ENCODE assay signal across 16 mouse cellular contexts in the genomic region with DNA sequence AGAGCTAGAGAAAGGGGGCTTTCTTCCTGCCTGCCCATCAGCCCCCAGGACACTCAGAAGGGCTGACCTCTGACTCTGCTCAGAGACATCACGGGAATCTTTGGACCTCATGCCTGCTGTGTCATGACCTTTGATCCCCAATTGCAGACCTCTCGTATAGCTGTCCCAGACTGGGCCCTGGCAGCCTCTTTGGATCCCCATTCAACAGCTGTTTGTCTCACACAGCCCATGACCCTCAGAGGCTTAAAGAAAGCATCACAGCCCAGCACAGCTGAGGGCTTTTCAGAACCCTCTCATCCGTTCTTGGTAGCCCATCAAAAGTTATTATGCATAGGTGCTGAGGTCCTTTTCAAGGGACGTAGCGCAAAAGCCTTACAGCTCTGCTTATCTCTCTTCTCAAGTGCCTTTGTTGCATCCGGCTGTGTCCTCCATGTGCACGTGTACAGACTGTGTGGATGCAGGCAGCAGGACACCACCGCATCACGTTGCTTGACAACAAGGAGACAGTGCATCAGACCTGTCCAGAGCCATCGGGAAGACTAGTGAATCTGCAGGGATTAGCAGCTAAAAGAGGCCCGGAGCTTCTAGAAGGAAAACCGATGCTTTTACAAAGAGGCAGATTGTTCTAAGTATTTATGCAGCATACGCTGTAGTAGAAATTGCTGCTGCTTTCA. TPM values are rescaled to one million over a fixed set of nuclear protein-coding genes. Genes with fewer than 3 reads are reported as not detected.
DNase-seq lines count a peak whose midpoint lies in the region; ATAC-seq and TF ChIP-seq lines count a peak whose summit lies in the region.
"Had no signal": no experiment of that assay in that cellular context is flagged by ENCODE, and none has a peak within 500 bp of the region (broad histone marks: within the 10 kb centered on the region; RNA-seq: fewer than 3 reads in every experiment).

No protein-coding gene starts in this region.

- peak; percentile 18 for DNase-seq in kidney, postnatal 10 days
- DNase-seq in kidney, postnatal 36 days: no peak
- peak; percentile 74 for DNase-seq in embryo, embryonic 9.5 days (ENCODE audit: extremely low spot score)
- DNase-seq in hindbrain, postnatal 0 days (ENCODE audit: low spot score): no peak
- DNase-seq in gastrocnemius, adult 18-20 months (ENCODE audit: low spot score): no peak
- DNase-seq in lung, adult 18-20 months: no peak
- DNase-seq: adrenal gland, postnatal 10 days; cerebellum, adult 2 months; lung, embryonic 14.5 days; thymus, postnatal 25 days had no signal

- WGBS in hindbrain, postnatal 0 days: 40% methylated on average over 13 of the region's 13 CpGs

- H3K4me3 ChIP-seq in cortical plate, adult 2 months (ENCODE audit: insufficient read depth, low read length): no peak overlapping the region
- H3K4me3 ChIP-seq in hindbrain, postnatal 0 days (ENCODE audit: low read length): no peak overlapping the region
- H3K4me3 ChIP-seq: embryonic facial prominence, embryonic 12.5 days; limb, embryonic 15.5 days had no signal

- 0 out of 2 replicates have a peak, but pooled peaks have one; percentile 55 for ATAC-seq in hindbrain, postnatal 0 days
- ATAC-seq in erythroid progenitor cell, adult 5-6 weeks (replicated peaks; ENCODE audit: low FRiP score, poor library complexity, severe bottlenecking): no peak

- H3K27me3 ChIP-seq in hindbrain, postnatal 0 days (ENCODE audit: insufficient read depth, low read length): no peaks in the 10 kb centered on the region
- H3K27me3 ChIP-seq: embryonic facial prominence, embryonic 12.5 days; limb, embryonic 15.5 days had no signal

- H3K9ac ChIP-seq in hindbrain, postnatal 0 days (replicated peaks; ENCODE audit: low read length): no peak overlapping the region
- H3K9ac ChIP-seq: embryonic facial prominence, embryonic 12.5 days; limb, embryonic 15.5 days; lung, embryonic 14.5 days had no signal

- no peak overlapping the region for H3K4me2 ChIP-seq in hindbrain, postnatal 0 days (ENCODE audit: low read depth, low read length)
- H3K4me2 ChIP-seq: embryonic facial prominence, embryonic 12.5 days; limb, embryonic 15.5 days; lung, embryonic 14.5 days had no signal

- peak overlapping the region; percentile 32 for H3K27ac ChIP-seq in cortical plate, adult 2 months (ENCODE audit: insufficient read depth, low read length)
- H3K27ac ChIP-seq in hindbrain, postnatal 0 days: no peak overlapping the region
- H3K27ac ChIP-seq: embryonic facial prominence, embryonic 12.5 days; limb, embryonic 15.5 days; macrophage had no signal

- no peaks in the 10 kb centered on the region for H3K9me3 ChIP-seq in hindbrain, postnatal 0 days (ENCODE audit: low read length)
- H3K9me3 ChIP-seq: embryonic facial prominence, embryonic 12.5 days; limb, embryonic 15.5 days had no signal

- no peak for TF ChIP-seq POLR2A in cortical plate, adult 2 months (IDR thresholded peaks at IDR 0.05; ENCODE audit: extremely low read depth, insufficient read depth, low read length)

- no peaks in the 10 kb centered on the region for H3K36me3 ChIP-seq in hindbrain, postnatal 0 days (ENCODE audit: insufficient read depth, low read length)
- H3K36me3 ChIP-seq: embryonic facial prominence, embryonic 12.5 days had no signal

- H3K4me1 ChIP-seq in cortical plate, adult 2 months (ENCODE audit: control insufficient read depth, insufficient read depth, low read length): peaks cover 24% of the 10 kb centered on the region
- H3K4me1 ChIP-seq in hindbrain, postnatal 0 days (ENCODE audit: insufficient read depth, low read length): peaks cover 14% of the 10 kb centered on the region; the same call in 1 of the 2 replicates

- TF ChIP-seq CTCF in cortical plate, adult 2 months (IDR thresholded peaks at IDR 0.05; ENCODE audit: extremely low read depth, insufficient read depth, low read length): no peak
- TF ChIP-seq CTCF in hindbrain, postnatal 0 days (IDR thresholded peaks at IDR 0.05; ENCODE audit: low read depth): no peak

RNA-seq across cellular contexts. Expression of gene Lmf1, which starts 45.7 kb away (rescaled TPM):
- 17.2 and 17.9 TPM in 2 replicates for polyA plus RNA-seq in cortical plate, adult 2 months (2012; rRNA removed)
- 38.1 and 45.1 TPM in 2 replicates for total RNA-seq in hindbrain, postnatal 0 days (2014; rRNA removed)
- 21.4 and 22.4 TPM in 2 replicates for polyA plus RNA-seq in hindbrain, postnatal 0 days (2015; fragmentation: Nextera tagmentation; extraction: Ambion mirVana)
- 10 to 100 TPM; 11.3 to 12.6 TPM for total RNA-seq in gastrocnemius, adult 18-20 months (2021)
- 2.9 and 3.4 TPM in 2 replicates for total RNA-seq in erythroid progenitor cell, adult 5-6 weeks (2015; ENCODE audit: low replicate concordance)
- total RNA-seq in erythroid progenitor cell, adult 5-6 weeks (2017; ENCODE audit: low replicate concordance): 0.53 and 4.9 TPM in 2 replicates

RNA-seq across cellular contexts. Expression of gene Sox8, which starts 54.1 kb away (rescaled TPM):
- polyA plus RNA-seq in cortical plate, adult 2 months (2012; rRNA removed): 42.5 and 51.6 TPM in 2 replicates
- total RNA-seq in hindbrain, postnatal 0 days (2014; rRNA removed): 52.1 and 54.5 TPM in 2 replicates
- 28.9 and 31.5 TPM in 2 replicates for polyA plus RNA-seq in hindbrain, postnatal 0 days (2015; fragmentation: Nextera tagmentation; extraction: Ambion mirVana)
- under 1 TPM; 0.37 to 0.59 TPM for total RNA-seq in gastrocnemius, adult 18-20 months (2021)
- total RNA-seq in erythroid progenitor cell, adult 5-6 weeks (2015; ENCODE audit: low replicate concordance): not detected in 2 replicates
- not detected in 2 replicates for total RNA-seq in erythroid progenitor cell, adult 5-6 weeks (2017; ENCODE audit: low replicate concordance)
- total RNA-seq: neutrophil, adult 5-6 weeks had no signal
- polyA plus RNA-seq: macrophage had no signal

Comparison
In these comparisons a context has a peak if more than half of its experiments do, and no peak if none do; other contexts are left out.
1. DNase-seq: peak in kidney, postnatal 10 days (single experiment) and embryo, embryonic 9.5 days (single experiment); none in kidney, postnatal 36 days (0 of 2), hindbrain, postnatal 0 days (single experiment), gastrocnemius, adult 18-20 months (single experiment) and lung, adult 18-20 months (0 of 2).
2. RNA of gene Sox8, which starts 54.1 kb away (total RNA-seq): 52.1 to 54.5 TPM in hindbrain, postnatal 0 days; 0.37 to 0.59 TPM in gastrocnemius, adult 18-20 months and not detected in erythroid progenitor cell, adult 5-6 weeks; every median in the first group is over 10 times any median in the second.